Mouse (Mus musculus): Measurements from ENCODE around the gene Cldnd1. TPM values are rescaled to one million over a fixed set of nuclear protein-coding genes. Genes with fewer than 3 reads are reported as not detected.

The Cldnd1 gene
- polyA plus RNA-seq, 1 experiment: 51.4 TPM

GRCm38 (mm10) chr16:58704999-58705398 lies 22.7 kb upstream of the Cldnd1 start:
- Histone ChIP-seq H3K27ac (ENCODE audit: control insufficient read depth, insufficient read depth, low read length) (no peak overlapping the region), H3K27me3 (ENCODE audit: control insufficient read depth, insufficient read depth, low read length) (no peaks in the 10 kb centered on the region), H3K36me3 (ENCODE audit: control insufficient read depth, insufficient read depth, low read length) (no peaks in the 10 kb centered on the region), H3K4me1 (replicated peaks; ENCODE audit: control insufficient read depth, insufficient read depth, low read length) (no peaks in the 10 kb centered on the region), H3K4me3 (ENCODE audit: control insufficient read depth, insufficient read depth, low read length) (no peak overlapping the region)
- TF ChIP-seq POLR2A (IDR thresholded peaks at IDR 0.05; ENCODE audit: control insufficient read depth, extremely low read depth, insufficient read depth, low read length, poor library complexity) (no peak), CTCF (IDR thresholded peaks at IDR 0.05; ENCODE audit: borderline replicate concordance, control insufficient read depth, extremely low read depth, insufficient read depth, low read length, poor library complexity) (no peak)
- no peak for DNase-seq

- H3K27ac ChIP-seq (ENCODE audit: control insufficient read depth, insufficient read depth, low read length): no peak overlapping the region
- no peaks in the 10 kb centered on the region for H3K27me3 ChIP-seq (ENCODE audit: control insufficient read depth, insufficient read depth, low read length)
- H3K36me3 ChIP-seq (ENCODE audit: control insufficient read depth, insufficient read depth, low read length): no peaks in the 10 kb centered on the region
- no peak overlapping the region for H3K4me3 ChIP-seq (ENCODE audit: control insufficient read depth, insufficient read depth, low read length)
- no peak for DNase-seq
- H3K4me1 ChIP-seq (replicated peaks; ENCODE audit: control insufficient read depth, insufficient read depth, low read length): no peaks in the 10 kb centered on the region
- TF ChIP-seq CTCF (IDR thresholded peaks at IDR 0.05; ENCODE audit: borderline replicate concordance, control insufficient read depth, extremely low read depth, insufficient read depth, low read length, poor library complexity) (no peak), POLR2A (IDR thresholded peaks at IDR 0.05; ENCODE audit: control insufficient read depth, extremely low read depth, insufficient read depth, low read length, poor library complexity) (no peak)
- 85% methylated on average over 4 of the region's 4 CpGs for WGBS
Observed at GRCm38 (mm10) chr16:58707276-58707905, 20.3 kb upstream of the Cldnd1 start.

GRCm38 (mm10) chr16:58708601-58709475 lies 18.9 kb upstream of the Cldnd1 start:
- TF ChIP-seq CTCF (IDR thresholded peaks at IDR 0.05; ENCODE audit: borderline replicate concordance, control insufficient read depth, extremely low read depth, insufficient read depth, low read length, poor library complexity): no peak
- TF ChIP-seq POLR2A (IDR thresholded peaks at IDR 0.05; ENCODE audit: control insufficient read depth, extremely low read depth, insufficient read depth, low read length, poor library complexity): no peak
- Histone ChIP-seq H3K27me3 (ENCODE audit: control insufficient read depth, insufficient read depth, low read length) (no peaks in the 10 kb centered on the region), H3K4me3 (ENCODE audit: control insufficient read depth, insufficient read depth, low read length) (no peak overlapping the region), H3K27ac (ENCODE audit: control insufficient read depth, insufficient read depth, low read length) (no peak overlapping the region), H3K36me3 (ENCODE audit: control insufficient read depth, insufficient read depth, low read length) (no peaks in the 10 kb centered on the region), H3K4me1 (replicated peaks; ENCODE audit: control insufficient read depth, insufficient read depth, low read length) (no peaks in the 10 kb centered on the region)
- WGBS: 73% methylated on average over 3 of the region's 3 CpGs
- no peak for DNase-seq

- H3K4me3 ChIP-seq (ENCODE audit: control insufficient read depth, insufficient read depth, low read length): no peak overlapping the region
- H3K27ac ChIP-seq (ENCODE audit: control insufficient read depth, insufficient read depth, low read length): no peak overlapping the region
- TF ChIP-seq POLR2A (IDR thresholded peaks at IDR 0.05; ENCODE audit: control insufficient read depth, extremely low read depth, insufficient read depth, low read length, poor library complexity) (no peak), CTCF (IDR thresholded peaks at IDR 0.05; ENCODE audit: borderline replicate concordance, control insufficient read depth, extremely low read depth, insufficient read depth, low read length, poor library complexity) (no peak)
- no peaks in the 10 kb centered on the region for H3K4me1 ChIP-seq (replicated peaks; ENCODE audit: control insufficient read depth, insufficient read depth, low read length)
- no peak for DNase-seq
- 93% methylated on average over 4 of the region's 4 CpGs for WGBS
- H3K36me3 ChIP-seq (ENCODE audit: control insufficient read depth, insufficient read depth, low read length): no peaks in the 10 kb centered on the region
- H3K27me3 ChIP-seq (ENCODE audit: control insufficient read depth, insufficient read depth, low read length): no peaks in the 10 kb centered on the region
Observed at GRCm38 (mm10) chr16:58709536-58709935, 18.2 kb upstream of the Cldnd1 start.

GRCm38 (mm10) chr16:58712221-58712620 lies 15.5 kb upstream of the Cldnd1 start:
- H3K4me1 ChIP-seq (replicated peaks; ENCODE audit: control insufficient read depth, insufficient read depth, low read length): no peaks in the 10 kb centered on the region
- no peaks in the 10 kb centered on the region for H3K36me3 ChIP-seq (ENCODE audit: control insufficient read depth, insufficient read depth, low read length)
- no peak overlapping the region for H3K27ac ChIP-seq (ENCODE audit: control insufficient read depth, insufficient read depth, low read length)
- no peak for DNase-seq
- 9% methylated on average over 8 of the region's 8 CpGs for WGBS
- no peak for TF ChIP-seq CTCF (IDR thresholded peaks at IDR 0.05; ENCODE audit: borderline replicate concordance, control insufficient read depth, extremely low read depth, insufficient read depth, low read length, poor library complexity)
- no peak for TF ChIP-seq POLR2A (IDR thresholded peaks at IDR 0.05; ENCODE audit: control insufficient read depth, extremely low read depth, insufficient read depth, low read length, poor library complexity)
- H3K27me3 ChIP-seq (ENCODE audit: control insufficient read depth, insufficient read depth, low read length): no peaks in the 10 kb centered on the region
- no peak overlapping the region for H3K4me3 ChIP-seq (ENCODE audit: control insufficient read depth, insufficient read depth, low read length)

- H3K36me3 ChIP-seq (ENCODE audit: control insufficient read depth, insufficient read depth, low read length): no peaks in the 10 kb centered on the region
- H3K27ac ChIP-seq (ENCODE audit: control insufficient read depth, insufficient read depth, low read length): no peak overlapping the region
- WGBS: 94% methylated on average over 1 of the region's 1 CpGs
- no peak for DNase-seq
- H3K4me3 ChIP-seq (ENCODE audit: control insufficient read depth, insufficient read depth, low read length): no peak overlapping the region
- no peaks in the 10 kb centered on the region for H3K27me3 ChIP-seq (ENCODE audit: control insufficient read depth, insufficient read depth, low read length)
- TF ChIP-seq CTCF (IDR thresholded peaks at IDR 0.05; ENCODE audit: borderline replicate concordance, control insufficient read depth, extremely low read depth, insufficient read depth, low read length, poor library complexity): no peak
- TF ChIP-seq POLR2A (IDR thresholded peaks at IDR 0.05; ENCODE audit: control insufficient read depth, extremely low read depth, insufficient read depth, low read length, poor library complexity): no peak
- H3K4me1 ChIP-seq (replicated peaks; ENCODE audit: control insufficient read depth, insufficient read depth, low read length): no peaks in the 10 kb centered on the region
Observed at GRCm38 (mm10) chr16:58713128-58713527, 14.6 kb upstream of the Cldnd1 start.

Data from thymus, adult 2 months (tissue).